ENCODE assay signal across 9 mouse cellular contexts in the genomic region with DNA sequence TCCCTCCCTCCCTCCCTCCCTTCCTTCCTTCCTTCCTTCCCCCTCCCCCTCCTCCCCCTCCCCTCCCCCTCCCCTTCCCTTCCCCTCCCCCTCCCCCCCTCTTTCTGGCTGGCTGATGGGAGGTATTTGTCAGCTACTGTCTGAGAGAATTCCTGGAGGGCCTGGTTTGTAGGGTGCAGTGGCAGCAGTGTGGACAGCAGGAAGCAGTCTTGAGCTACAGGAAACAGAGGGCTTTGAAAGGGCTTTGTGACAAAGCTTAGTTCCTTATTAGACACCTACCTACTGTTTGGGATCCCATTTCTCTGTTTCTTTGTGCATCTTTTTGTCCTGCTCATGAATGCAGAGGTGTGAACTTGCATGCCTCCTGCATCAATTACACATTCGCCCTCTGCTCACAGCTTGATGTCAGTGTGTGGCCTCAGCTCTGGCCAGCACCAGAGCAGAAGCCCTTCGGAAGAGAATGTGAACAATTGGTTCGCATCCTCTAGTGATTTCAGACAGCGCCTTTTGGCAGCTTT. TPM values are rescaled to one million over a fixed set of nuclear protein-coding genes. Genes with fewer than 3 reads are reported as not detected.
DNase-seq lines count a peak whose midpoint lies in the region; ATAC-seq and TF ChIP-seq lines count a peak whose summit lies in the region.
"Had no signal": no experiment of that assay in that cellular context is flagged by ENCODE, and none has a peak within 500 bp of the region (broad histone marks: within the 10 kb centered on the region; RNA-seq: fewer than 3 reads in every experiment).

No protein-coding gene starts in this region.

- TF ChIP-seq POLR2A in liver, adult 2 months (IDR thresholded peaks at IDR 0.05; ENCODE audit: extremely low read depth, insufficient read depth, low read length), result no peak

- no peaks in the 10 kb centered on the region for H3K79me2 ChIP-seq in liver, adult 2 months (ENCODE audit: control insufficient read depth, insufficient read depth, low read length)

- H3K27me3 ChIP-seq in forebrain, embryonic 14.5 days (replicated peaks; ENCODE audit: control insufficient read depth, insufficient read depth, low read length), result no peaks in the 10 kb centered on the region
- no peaks in the 10 kb centered on the region for H3K27me3 ChIP-seq in forebrain, embryonic 13.5 days
- H3K27me3 ChIP-seq in liver, adult 2 months (ENCODE audit: control insufficient read depth, insufficient read depth, low read length), result no peaks in the 10 kb centered on the region
- H3K27me3 ChIP-seq in liver, embryonic 11.5 days (replicated peaks; ENCODE audit: control insufficient read depth, insufficient read depth, low read length), result no peaks in the 10 kb centered on the region
- H3K27me3 ChIP-seq in heart, embryonic 10.5 days (ENCODE audit: insufficient read depth, poor library complexity, severe bottlenecking), result no peaks in the 10 kb centered on the region

- no peaks in the 10 kb centered on the region; the same call in 1 of the 2 replicates for H3K4me1 ChIP-seq in forebrain, embryonic 14.5 days (ENCODE audit: control insufficient read depth, insufficient read depth, low read length)
- peaks cover 5% of the 10 kb centered on the region; the same call in 1 of the 2 replicates for H3K4me1 ChIP-seq in forebrain, embryonic 13.5 days
- no peaks in the 10 kb centered on the region for H3K4me1 ChIP-seq in liver, adult 2 months (ENCODE audit: control insufficient read depth, insufficient read depth, low read length)
- no peaks in the 10 kb centered on the region for H3K4me1 ChIP-seq in liver, embryonic 11.5 days (replicated peaks; ENCODE audit: control insufficient read depth, insufficient read depth, low read length)
- H3K4me1 ChIP-seq in heart, embryonic 10.5 days, result no peaks in the 10 kb centered on the region

- H3K9ac ChIP-seq in forebrain, embryonic 14.5 days (ENCODE audit: low read length), result no peak overlapping the region
- H3K9ac ChIP-seq in forebrain, embryonic 13.5 days, result no peak overlapping the region
- no peak overlapping the region for H3K9ac ChIP-seq in liver, adult 2 months (ENCODE audit: low read depth, low read length)
- H3K9ac ChIP-seq in liver, embryonic 11.5 days (ENCODE audit: low read depth, low read length), result no peak overlapping the region

- no peaks in the 10 kb centered on the region for H3K36me3 ChIP-seq in forebrain, embryonic 14.5 days (ENCODE audit: control insufficient read depth, insufficient read depth, low read length)
- no peaks in the 10 kb centered on the region for H3K36me3 ChIP-seq in forebrain, embryonic 13.5 days (ENCODE audit: poor library complexity, severe bottlenecking)
- no peaks in the 10 kb centered on the region for H3K36me3 ChIP-seq in liver, adult 2 months (ENCODE audit: control insufficient read depth, insufficient read depth, low read length)
- H3K36me3 ChIP-seq in liver, embryonic 11.5 days (ENCODE audit: control insufficient read depth, insufficient read depth, low read length), result no peaks in the 10 kb centered on the region
- no peaks in the 10 kb centered on the region for H3K36me3 ChIP-seq in heart, embryonic 10.5 days

- no peak for ATAC-seq in forebrain, embryonic 14.5 days
- ATAC-seq in forebrain, embryonic 13.5 days, result no peak
- no peak for ATAC-seq in liver, embryonic 11.5 days (replicated peaks; ENCODE audit: low FRiP score)

- peak; percentile 49 for DNase-seq in forebrain, embryonic 14.5 days (ENCODE audit: low spot score)
- DNase-seq in liver, adult 2 months (ENCODE audit: extremely low read depth, low read depth, low spot score), result peak; percentile 8
- no peak for DNase-seq in liver, embryonic 11.5 days (ENCODE audit: low spot score)
- peak; percentile 1 for DNase-seq in forelimb bud, embryonic 11.5 days (ENCODE audit: low read depth, low spot score)
- DNase-seq in retina, postnatal 7 days (ENCODE audit: low read depth, low spot score), result peak; percentile 33
- DNase-seq in right cerebral cortex, postnatal 14 days, result no peak
- no peak for DNase-seq in heart, embryonic 10.5 days (ENCODE audit: low spot score)

- H3K4me3 ChIP-seq in forebrain, embryonic 14.5 days (ENCODE audit: low read depth, low read length), result no peak overlapping the region
- no peak overlapping the region for H3K4me3 ChIP-seq in forebrain, embryonic 13.5 days
- no peak overlapping the region for H3K4me3 ChIP-seq in liver, adult 2 months (ENCODE audit: insufficient read depth, low read depth, low read length)
- no peak overlapping the region for H3K4me3 ChIP-seq in liver, embryonic 11.5 days (ENCODE audit: low read depth, low read length)
- H3K4me3 ChIP-seq in heart, embryonic 10.5 days, result no peak overlapping the region

- H3K9me3 ChIP-seq in forebrain, embryonic 14.5 days (replicated peaks; ENCODE audit: control insufficient read depth, low read length), result no peaks in the 10 kb centered on the region
- no peaks in the 10 kb centered on the region for H3K9me3 ChIP-seq in forebrain, embryonic 13.5 days (replicated peaks)
- H3K9me3 ChIP-seq in liver, embryonic 11.5 days (ENCODE audit: control insufficient read depth, low read length), result no peaks in the 10 kb centered on the region
- H3K9me3 ChIP-seq in heart, embryonic 10.5 days, result no peaks in the 10 kb centered on the region

- 33% methylated on average over 4 of the region's 4 CpGs for WGBS in forebrain, embryonic 14.5 days
- WGBS in forebrain, embryonic 13.5 days, result 30% methylated on average over 4 of the region's 4 CpGs
- 69% methylated on average over 4 of the region's 4 CpGs for WGBS in liver, adult 2 months
- WGBS in liver, embryonic 11.5 days, result 48% methylated on average over 4 of the region's 4 CpGs
- WGBS in heart, embryonic 10.5 days, result 37% methylated on average over 4 of the region's 4 CpGs

- no peak overlapping the region for H3K27ac ChIP-seq in forebrain, embryonic 14.5 days (ENCODE audit: low read depth, low read length)
- no peak overlapping the region for H3K27ac ChIP-seq in forebrain, embryonic 13.5 days
- no peak overlapping the region for H3K27ac ChIP-seq in liver, adult 2 months (replicated peaks; ENCODE audit: insufficient read depth, low read depth, low read length)
- H3K27ac ChIP-seq in liver, embryonic 11.5 days (ENCODE audit: low read depth, low read length), result no peak overlapping the region
- H3K27ac ChIP-seq in heart, embryonic 10.5 days, result no peak overlapping the region

- TF ChIP-seq CTCF in liver, adult 2 months (IDR thresholded peaks at IDR 0.05; ENCODE audit: low read depth, low read length), result peak; percentile 41; the same call in 1 of the 2 replicates

- no peak overlapping the region for H3K4me2 ChIP-seq in forebrain, embryonic 14.5 days (ENCODE audit: low read length)
- no peak overlapping the region for H3K4me2 ChIP-seq in forebrain, embryonic 13.5 days
- H3K4me2 ChIP-seq in liver, embryonic 11.5 days, result no peak overlapping the region

RNA-seq across cellular contexts. Expression of a gene that starts 31.5 kb away (rescaled TPM):
- 0.32 and 0.58 TPM in 2 replicates for polyA plus RNA-seq in forebrain, embryonic 14.5 days (2014; fragmentation: Nextera tagmentation; extraction: Ambion mirVana)
- 0.61 and 1.3 TPM in 2 replicates for polyA plus RNA-seq in forebrain, embryonic 13.5 days (2015; fragmentation: Nextera tagmentation; extraction: Ambion mirVana)
- 0.28 TPM in 1 of 2 replicates, not detected in the other for total RNA-seq in liver, adult 2 months (2014; rRNA removed)
- not detected in 2 replicates for polyA plus RNA-seq in liver, adult 2 months (2012; rRNA removed)
- polyA plus RNA-seq in liver, embryonic 11.5 days (2014; fragmentation: Nextera tagmentation; extraction: Ambion mirVana), result 0.18 TPM in 1 of 2 replicates, not detected in the other
- polyA plus RNA-seq in heart, embryonic 10.5 days (2016; fragmentation: Nextera tagmentation; extraction: Ambion mirVana), result 1.5 and 2.3 TPM in 2 replicates

RNA-seq across cellular contexts. Expression of a gene that starts 40.3 kb away (rescaled TPM):
- polyA plus RNA-seq in forebrain, embryonic 14.5 days (2014; fragmentation: Nextera tagmentation; extraction: Ambion mirVana), result 0.10 TPM in 1 of 2 replicates, not detected in the other
- polyA plus RNA-seq in forebrain, embryonic 13.5 days (2015; fragmentation: Nextera tagmentation; extraction: Ambion mirVana), result 0.10 and 0.12 TPM in 2 replicates
- total RNA-seq in liver, adult 2 months (2014; rRNA removed), result not detected in 2 replicates
- not detected in 2 replicates for polyA plus RNA-seq in liver, adult 2 months (2012; rRNA removed)
- 0.07 TPM in 1 of 2 replicates, not detected in the other for polyA plus RNA-seq in liver, embryonic 11.5 days (2014; fragmentation: Nextera tagmentation; extraction: Ambion mirVana)
- 0.06 TPM in 1 of 2 replicates, not detected in the other for polyA plus RNA-seq in heart, embryonic 10.5 days (2016; fragmentation: Nextera tagmentation; extraction: Ambion mirVana)
- polyA plus RNA-seq: heart, embryonic 14.5 days had no signal

Comparison
In these comparisons a context has a peak if more than half of its experiments do, and no peak if none do; other contexts are left out.
1. DNase-seq: peak in forebrain, embryonic 14.5 days (single experiment), liver, adult 2 months (single experiment), forelimb bud, embryonic 11.5 days (single experiment) and retina, postnatal 7 days (single experiment); none in liver, embryonic 11.5 days (single experiment), right cerebral cortex, postnatal 14 days (single experiment) and heart, embryonic 10.5 days (single experiment).